Mouse (Mus musculus) cerebellum, postnatal 36 days (tissue): ENCODE measurements around the gene Tmem88b.
A peak's percentile ranks its signal among the peaks of the same experiment; 100 is the strongest.

Experiments used
- DNase-seq, 2 experiments: peaks; one replicate each; pipeline ENCODE4 v3.0.0; 2021 to 2022; ENCODE audit warnings: mixed read lengths in 2 of 2

The Tmem88b gene

GRCm38 (mm10) chr4:155759862-155760612 lies 25.6 kb downstream of the Tmem88b start:
- DNase-seq = peak; percentile 33

- DNase-seq = no peak
These were observed 28.7 kb downstream of the Tmem88b start for GRCm38 (mm10) chr4:155757011-155757410.

- peak; percentile 53 to 63 for DNase-seq
These were observed 38.8 kb downstream of the Tmem88b start for GRCm38 (mm10) chr4:155746575-155747490.

- DNase-seq = peak; percentile 74 to 77
These were observed 39.6 kb downstream of the Tmem88b start for GRCm38 (mm10) chr4:155746036-155746548.

GRCm38 (mm10) chr4:155745136-155745535 lies 40.5 kb downstream of the Tmem88b start:
- no peak for DNase-seq

- DNase-seq = peak; percentile 55 to 60
These were observed 41.2 kb downstream of the Tmem88b start for GRCm38 (mm10) chr4:155744474-155744873.

- DNase-seq = no peak
These were observed 43.0 kb downstream of the Tmem88b start for GRCm38 (mm10) chr4:155742684-155743083.

- peak in 1 of 2 experiments; percentile 28 for DNase-seq
These were observed 45.0 kb downstream of the Tmem88b start for GRCm38 (mm10) chr4:155740681-155741080.

- peak; percentile 74 to 79 for DNase-seq
These were observed 45.7 kb downstream of the Tmem88b start for GRCm38 (mm10) chr4:155739741-155740636.

- peak in 1 of 2 experiments; percentile 22 for DNase-seq
These were observed 46.5 kb downstream of the Tmem88b start for GRCm38 (mm10) chr4:155739152-155739551.

GRCm38 (mm10) chr4:155738262-155738661 lies 47.4 kb downstream of the Tmem88b start:
- no peak for DNase-seq

- peak in 1 of 2 experiments; percentile 28 for DNase-seq
These were observed 49.3 kb downstream of the Tmem88b start for GRCm38 (mm10) chr4:155736421-155736820.

- DNase-seq = no peak
These were observed 49.9 kb downstream of the Tmem88b start for GRCm38 (mm10) chr4:155735788-155736187.

- DNase-seq = peak; percentile 80
These were observed 50.5 kb downstream of the Tmem88b start for GRCm38 (mm10) chr4:155734951-155735702.

GRCm38 (mm10) chr4:155734350-155734941 lies 51.2 kb downstream of the Tmem88b start, which contains the start of gene Tmem240:
TSS of gene Tmem240 (plus strand) at chr4:155734800.
- peak; percentile 92 to 97 for DNase-seq

GRCm38 (mm10) chr4:155733267-155733666 lies 52.4 kb downstream of the Tmem88b start:
- no peak for DNase-seq
